Mouse (Mus musculus) thymus, postnatal 0 days (tissue): ENCODE measurements around the gene Oas3. TPM values are rescaled to one million over a fixed set of nuclear protein-coding genes. Genes with fewer than 3 reads are reported as not detected.
"Not testable (repeated sequence)": the region's sequence is repeated elsewhere in the genome, so short reads cannot be mapped to it uniquely, and the experiment has no call there.

ENCODE experiments used
- DNase-seq: peaks from one replicate; pipeline ENCODE4 v3.0.0-alpha.2; 2015; ENCODE audit warnings: low spot score
- polyA plus RNA-seq: library from polyadenylated mRNA; unstranded; fragments of >200 nt; fragmentation: Nextera tagmentation; extraction: Ambion mirVana; gene quantifications from 2 replicates; pipeline ENCODE4 v1.2.1, GENCODE M21; 2015

Gene Oas3
- polyA plus RNA-seq = 1.7 and 1.9 TPM in 2 replicates

DNA sequence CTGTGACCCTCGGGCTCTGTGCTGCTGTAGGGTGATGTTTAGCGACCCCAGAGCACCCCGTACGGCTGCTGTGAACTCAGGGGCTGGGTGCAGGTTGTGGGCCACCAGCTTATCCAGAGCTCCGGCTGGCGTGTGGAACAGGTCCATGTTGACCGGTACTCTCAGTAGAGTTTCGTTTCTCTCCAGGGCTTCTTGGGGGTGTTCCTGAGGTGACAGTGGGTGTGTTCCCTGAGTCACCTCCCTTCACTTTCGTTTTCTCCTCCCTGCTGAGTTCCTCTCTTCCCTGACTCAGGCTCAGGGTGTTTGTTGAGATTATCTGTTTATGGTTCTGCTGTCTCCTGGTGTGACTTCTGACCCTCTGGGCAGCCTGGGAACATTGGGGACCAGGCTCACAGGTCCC, at the start of gene Oas3:
Gene Oas3 (minus strand): TSS at position 184 of the 400 bp plus-strand sequence.
- DNase-seq = no peak

DNA sequence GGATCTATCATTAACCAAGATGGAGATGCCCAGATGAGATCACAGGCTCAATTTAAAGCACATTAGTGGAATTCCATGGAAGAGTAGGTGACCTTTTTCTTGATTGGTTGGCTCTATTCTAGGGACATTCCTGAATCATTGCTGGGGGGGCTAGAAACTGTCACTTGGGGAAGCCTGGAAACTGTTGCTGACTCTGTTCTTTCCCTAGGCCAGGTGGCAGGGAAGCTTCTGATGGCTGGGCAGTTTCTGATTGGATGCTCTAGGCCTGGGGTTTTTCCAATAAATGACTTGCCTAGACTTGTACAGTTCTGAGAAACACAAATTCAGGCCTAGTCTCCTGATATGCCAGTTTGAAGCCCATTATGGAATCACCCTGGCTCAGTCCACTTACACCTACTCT, 41.5 kb upstream of the Oas3 start:
- DNase-seq = no peak

DNA sequence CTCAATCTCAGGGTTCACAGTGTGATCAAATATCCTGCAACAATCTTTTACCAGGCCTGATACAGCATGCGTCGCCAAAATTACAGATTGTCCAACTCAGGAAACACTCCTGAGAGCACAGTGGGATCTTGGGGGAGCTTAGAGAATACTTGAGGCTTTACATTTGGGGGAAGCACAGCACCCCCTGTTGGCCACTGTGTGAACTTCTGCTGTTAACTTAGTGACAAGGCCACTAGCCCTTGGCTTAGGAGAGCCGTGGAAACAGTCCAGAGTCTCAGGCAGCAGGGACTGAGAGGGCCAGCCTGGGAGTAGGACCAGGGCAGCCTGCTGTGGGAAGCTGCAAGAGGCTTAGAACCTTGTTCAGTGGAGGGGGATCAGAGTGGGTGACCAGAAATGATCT, 38.5 kb upstream of the Oas3 start:
- DNase-seq = peak; percentile 59

DNA sequence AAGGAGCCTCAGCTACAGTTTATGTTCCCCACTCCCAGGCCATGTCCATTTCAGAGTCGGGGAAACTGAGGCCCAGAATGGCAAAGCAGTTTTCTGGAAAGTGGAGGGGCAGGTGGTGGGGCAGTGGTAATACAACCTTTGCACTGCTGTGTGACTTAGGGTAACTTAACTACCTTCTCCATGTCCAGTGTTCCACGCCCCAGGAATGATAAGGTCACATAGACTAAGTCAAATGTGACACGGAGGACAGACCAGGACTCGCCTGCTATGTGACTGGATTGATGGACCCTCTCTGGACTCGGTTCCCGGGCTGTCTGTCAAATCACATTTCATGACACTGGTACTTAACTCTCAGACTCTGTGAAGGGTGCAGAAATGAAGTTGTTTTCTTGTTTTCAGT, 35.6 kb upstream of the Oas3 start:
- DNase-seq = peak; percentile 6

DNA sequence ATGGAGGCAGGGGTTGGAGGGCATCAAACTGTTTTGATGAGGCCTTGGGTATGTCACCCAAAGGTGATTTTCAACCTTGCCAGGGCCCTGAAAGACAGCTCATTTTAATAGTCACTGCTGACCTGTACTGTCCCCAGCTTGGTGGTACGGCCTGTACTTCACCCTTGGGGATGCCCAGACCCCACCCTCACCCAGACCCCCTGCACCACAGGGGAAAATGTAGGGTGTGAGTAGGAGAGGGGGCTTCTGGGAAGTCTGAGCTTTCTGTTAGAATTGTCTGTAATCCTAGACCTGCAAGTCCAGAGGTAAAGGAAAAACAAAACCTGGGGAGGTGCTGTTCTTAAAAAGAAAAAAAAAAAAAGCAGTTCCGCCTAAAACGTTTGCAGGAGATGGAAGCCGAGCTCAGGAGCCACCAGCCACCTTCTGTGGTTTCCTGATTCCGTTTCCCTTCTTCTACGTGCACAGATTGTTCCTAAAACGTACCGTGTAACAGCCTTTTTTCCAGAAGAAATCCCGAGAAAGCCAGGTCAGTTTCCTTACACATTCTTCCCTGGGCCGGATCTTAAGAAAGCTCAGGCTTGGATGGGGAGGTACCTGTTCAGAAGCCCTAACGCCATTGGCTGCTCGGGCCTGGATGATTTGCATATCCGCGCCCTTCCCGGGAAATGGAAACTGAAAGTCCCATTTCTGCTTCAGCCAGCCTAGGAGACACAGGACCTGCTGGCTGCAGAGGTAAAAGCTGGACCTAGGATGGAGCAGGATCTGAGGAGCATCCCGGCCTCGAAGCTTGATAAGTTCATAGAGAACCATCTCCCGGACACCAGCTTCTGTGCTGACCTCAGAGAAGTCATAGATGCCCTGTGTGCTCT, 34.7 kb upstream of the Oas3 start, which contains the start of gene Oas1c:
Gene Oas1c (minus strand): TSS at position 564 of the 869 bp plus-strand sequence.
- peak; percentile 86 for DNase-seq

DNA sequence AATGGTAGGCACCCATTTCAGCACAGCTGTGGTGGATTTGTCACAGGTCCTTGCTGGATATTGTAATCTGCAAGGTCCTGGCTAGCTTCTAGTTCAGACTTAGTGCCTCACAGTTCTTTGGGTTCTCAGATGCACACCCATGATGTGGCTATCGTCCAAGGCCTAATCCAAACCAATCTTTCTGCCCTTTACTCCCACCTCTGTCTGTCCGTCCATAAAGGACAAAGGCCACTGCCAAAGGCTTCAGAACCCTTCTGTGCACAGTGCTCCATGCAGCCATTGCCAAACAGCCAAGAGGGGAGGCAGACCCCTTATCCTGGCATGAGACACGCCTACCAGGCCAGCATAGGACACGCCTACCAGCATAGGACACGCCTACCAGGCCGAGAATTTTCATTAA, 31.7 kb upstream of the Oas3 start:
- no peak for DNase-seq

DNA sequence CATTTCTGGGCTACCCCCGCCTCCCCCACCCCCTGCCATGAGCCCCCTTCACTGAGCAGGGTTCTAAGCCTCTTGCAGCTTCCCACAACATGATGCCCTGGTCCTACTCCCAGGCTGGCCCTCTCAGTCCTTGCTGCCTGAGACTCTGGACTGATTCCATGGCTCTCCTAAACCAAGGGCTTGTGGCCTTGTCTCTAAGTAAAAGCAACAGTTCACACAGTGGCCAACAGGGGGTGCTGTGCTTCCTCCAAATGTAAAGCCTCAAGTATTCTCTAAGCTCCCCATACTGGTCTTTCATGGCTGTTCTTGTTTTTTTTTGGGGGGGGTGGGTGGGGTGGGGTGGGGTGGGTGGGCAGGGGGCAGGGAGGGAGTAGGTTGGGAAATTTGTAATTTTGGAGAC, 29.0 kb upstream of the Oas3 start:
- peak; percentile 72 for DNase-seq

DNA sequence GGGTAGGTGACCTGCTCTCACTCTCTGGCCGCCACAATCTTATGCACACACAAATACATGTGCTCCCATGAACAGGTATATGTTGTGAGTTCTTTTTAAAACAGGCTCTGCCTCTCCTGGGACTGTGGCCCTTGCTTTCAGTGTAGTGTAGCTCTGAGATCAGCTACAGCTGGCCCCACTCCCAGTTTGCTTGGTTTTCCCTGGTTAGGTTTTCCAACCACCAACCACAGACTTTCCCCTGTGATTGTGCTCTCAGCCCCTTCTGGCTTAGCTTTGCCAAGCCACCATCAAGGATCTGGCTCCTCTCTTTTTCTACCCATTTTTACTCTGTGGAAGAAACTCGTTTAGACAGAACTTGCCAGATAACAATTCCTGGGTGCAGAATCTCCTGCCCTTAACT, 26.1 kb upstream of the Oas3 start:
- no peak for DNase-seq

DNA sequence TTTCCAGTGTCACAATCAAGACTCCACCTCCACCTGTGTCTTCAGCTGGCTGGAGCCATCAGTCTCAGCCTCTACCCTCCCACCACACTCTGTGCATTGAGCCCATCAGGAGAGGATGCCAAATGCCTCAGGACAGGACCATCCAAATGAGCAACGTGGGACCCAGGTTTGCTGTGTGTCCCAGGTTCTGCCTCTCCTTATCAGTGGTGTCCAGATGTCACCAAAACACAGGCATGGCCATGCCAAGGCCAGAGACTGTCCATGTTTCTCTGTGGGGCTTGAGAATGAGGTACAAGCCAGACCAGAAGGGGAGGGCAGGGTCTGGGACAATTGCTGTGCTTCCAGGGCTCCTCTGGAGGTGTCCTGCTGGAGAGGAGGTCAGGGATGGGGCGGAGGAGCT, 21.5 kb upstream of the Oas3 start:
- DNase-seq = not testable (repeated sequence)

DNA sequence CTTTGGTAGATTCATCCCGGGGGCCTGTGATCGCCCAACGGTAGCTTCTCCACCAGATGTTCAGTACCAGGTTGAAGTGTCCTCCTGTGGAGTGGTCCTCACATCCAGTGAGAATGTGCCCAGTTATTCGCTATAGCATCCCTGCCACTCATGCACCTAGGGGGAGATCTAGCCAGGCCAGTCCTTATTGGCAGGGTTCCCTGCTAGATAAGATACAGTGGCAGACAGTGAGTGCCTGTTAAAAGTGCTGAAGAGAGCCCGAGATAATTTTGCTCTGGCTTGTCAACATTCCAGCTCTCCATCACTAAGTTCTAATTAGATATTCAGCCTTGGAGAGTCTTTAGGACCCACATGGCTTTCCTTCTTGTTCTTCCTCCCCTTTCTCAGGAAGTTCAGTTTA, 20.7 kb upstream of the Oas3 start:
- DNase-seq = not testable (repeated sequence)

DNA sequence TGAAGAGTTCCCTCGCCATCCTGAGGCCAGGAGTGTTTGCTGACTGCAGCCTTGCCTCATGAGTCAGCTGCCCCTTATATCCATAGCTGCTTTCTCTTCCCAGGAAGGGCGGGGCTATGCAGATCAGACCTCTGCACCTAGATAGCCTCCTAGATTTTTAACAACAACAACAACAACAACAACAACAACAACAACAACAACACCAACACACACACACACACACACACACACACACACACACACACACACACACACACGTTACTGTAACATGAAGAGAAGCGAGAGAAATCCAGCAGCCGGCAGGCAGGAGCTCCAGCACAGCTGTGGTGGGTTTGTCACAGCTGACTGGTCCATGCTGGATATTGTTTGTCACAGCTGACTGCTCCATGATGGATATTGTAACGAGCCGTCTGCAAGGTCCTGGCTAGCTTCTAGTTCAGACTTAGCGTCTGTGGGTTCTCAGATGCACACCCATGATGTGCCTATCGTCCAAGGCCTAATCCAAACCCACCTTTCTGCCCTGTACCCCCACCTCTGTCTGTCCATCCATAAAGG, 18.1 kb upstream of the Oas3 start, which contains the start of gene Oas1e:
Gene Oas1e (minus strand): TSS at position 51 of the 555 bp plus-strand sequence.
- not testable (repeated sequence) for DNase-seq

DNA sequence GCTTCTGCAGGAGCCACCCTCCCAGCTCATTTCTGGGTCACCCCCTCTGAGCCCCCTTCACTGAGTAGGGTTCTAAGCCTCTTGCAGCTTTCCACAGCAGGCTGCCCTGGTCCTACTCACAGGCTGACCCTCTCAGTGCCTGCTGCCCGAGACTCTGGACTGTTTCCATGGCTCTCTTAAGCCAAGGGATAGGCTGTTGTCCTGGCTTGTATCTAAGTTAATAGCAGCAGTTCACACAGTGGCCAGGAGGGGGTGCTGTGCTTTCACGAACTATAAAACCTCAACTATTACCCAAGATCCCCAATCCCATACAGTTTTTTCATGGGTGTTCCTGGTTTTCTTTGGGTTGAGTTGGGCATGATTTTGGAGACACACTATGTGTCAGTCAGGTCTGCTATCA, 15.6 kb upstream of the Oas3 start:
- DNase-seq = peak; percentile 49

DNA sequence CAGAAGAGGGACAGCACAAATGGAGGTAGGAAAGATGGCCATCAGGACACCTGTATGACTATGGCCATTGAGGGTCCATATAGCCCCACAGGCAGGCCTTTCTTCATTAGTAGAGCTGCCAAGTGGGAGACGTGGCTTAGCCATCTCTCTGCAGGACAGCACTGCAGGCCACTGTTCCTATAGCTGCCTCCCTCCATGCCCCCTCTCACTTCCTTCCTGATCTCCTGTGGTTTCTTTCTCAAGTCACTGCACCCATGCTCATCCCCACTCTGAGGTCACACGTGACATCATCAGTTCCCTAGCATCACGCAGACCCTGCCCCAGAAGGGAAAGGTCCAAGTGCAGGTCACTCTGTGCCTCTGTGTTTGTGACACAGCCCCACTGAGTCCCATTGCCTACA, 9.6 kb upstream of the Oas3 start:
- DNase-seq = no peak

DNA sequence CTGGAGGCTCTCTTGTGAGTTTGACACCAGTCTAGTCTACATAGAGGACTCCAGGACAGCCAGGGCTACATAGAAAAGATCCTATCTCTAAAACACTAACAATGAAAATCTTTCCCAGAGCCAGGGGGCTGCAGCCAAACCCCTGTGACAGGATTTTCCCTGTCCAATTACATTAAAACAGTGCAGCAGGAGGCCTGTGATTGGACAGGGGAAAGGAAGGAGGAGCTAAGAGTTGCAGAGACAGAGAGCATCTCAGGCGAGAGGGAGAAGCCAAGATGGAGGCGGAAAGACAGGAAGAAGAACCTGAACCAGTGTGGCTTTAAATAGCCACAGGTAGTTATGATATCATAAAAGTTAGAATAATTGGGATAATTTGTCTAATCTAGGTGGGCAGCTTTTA, 5.0 kb upstream of the Oas3 start:
- DNase-seq = no peak

DNA sequence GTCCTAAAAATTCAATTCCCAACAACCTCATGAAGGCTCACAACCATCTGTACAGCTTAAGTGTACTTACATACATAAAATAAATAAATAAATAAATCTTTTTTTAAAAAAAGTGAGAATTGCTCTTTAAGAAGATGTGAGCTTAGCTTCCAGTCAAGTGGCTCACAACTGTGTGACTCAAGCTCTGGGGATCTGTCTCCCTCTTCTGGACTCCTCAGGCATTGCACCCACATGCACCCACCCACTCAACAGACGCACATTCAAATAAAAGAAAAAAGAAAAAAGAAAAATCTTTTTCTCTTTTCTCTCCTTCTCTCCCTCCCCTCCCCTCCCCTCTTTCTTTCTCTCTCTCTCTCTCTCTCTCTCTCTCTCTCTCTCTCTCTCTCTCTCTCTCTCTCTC, 4.2 kb upstream of the Oas3 start:
- no peak for DNase-seq

DNA sequence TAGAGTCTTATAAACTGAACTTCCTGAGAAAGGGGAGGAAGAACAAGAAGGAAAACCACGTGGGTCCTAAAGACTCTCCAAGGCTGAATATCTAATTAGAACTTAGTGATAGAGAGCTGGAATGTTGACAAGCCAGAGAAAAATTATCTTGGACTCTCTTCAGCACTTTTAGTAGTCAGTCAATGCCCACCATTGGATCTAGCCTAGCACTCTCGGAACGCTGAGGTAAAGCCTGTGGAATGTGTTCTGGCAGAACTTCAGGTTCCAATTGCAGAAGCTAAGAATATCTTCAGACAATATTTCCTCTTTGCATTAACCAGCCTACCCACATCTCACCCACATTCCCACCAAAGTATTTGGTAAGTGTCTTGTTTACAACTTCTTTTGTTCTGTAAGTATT, 2.5 kb upstream of the Oas3 start:
- no peak for DNase-seq

DNA sequence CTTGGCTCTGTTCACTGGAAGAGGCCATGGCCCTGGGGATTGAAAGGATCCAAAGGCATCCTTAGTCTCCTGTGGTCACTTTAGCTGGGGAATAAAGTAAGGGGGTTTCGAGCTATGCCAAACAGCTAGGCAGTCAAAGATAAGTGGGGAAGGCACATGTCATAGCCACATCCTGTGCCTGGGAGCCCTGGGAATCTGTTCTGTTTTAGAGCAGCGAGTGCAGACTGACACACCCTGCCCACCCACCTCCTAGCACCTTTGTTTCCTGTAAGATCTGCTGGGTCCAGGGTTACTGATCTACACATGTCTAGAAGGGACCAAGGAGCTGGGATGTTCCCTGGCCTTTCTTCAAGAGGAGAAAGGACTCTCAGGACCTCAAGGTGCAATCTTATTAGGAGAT, 1.5 kb upstream of the Oas3 start:
- peak; percentile 19 for DNase-seq

DNA sequence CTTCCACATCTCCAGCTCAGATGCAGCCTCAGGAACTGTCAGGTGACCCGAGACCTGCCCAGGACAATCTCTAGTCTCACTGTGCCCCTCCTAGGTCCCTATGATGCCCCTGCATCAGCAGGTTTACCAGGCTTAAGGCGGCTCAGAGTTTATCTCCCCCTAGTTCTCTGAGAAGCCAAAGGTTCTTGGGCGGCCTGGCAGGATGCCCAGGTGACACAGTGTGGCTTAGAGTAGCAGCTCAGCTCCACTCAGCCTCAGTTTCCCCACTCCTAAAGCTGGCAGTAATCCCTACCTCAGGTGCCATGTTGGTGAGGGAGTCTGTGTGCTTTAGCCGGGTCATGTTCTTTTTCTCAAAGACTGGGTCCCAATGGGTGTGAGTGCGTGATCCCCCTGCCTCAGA, 660 bp downstream of the Oas3 start:
- no peak for DNase-seq

DNA sequence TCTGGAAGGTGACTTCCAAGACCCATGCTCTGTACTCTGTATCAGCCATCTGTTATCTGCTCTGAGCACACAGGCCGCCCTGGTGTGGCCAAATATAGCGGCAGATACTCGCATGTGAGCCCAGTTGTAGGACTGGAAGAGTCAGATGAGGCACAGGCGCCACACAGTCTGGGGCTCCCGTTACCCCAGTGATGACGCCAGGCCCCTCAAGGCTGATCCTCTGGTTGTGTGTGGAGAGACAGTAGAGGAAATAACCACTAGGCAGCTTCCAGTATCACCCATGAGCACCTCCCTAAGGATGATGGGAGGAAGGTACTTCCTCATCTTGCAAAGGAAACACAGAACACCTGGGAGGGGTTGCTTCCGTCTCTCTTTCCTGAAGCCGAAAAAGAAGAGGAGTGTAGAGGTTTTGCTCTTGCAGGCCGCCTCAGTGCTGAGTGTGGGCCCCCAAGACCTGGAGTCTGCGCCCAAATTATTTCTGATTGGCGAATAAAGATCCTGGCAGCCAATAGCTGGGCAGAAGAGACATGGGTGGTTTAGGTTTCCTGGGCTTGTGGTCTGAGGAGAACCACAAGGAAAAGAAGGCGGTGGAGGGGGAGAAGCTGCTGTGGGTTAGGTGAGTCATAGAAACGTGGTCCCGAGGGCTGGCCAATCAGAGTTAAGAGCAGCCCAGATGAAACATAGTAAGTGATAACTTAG, 2.0 kb downstream of the Oas3 start:
- peak; percentile 84 for DNase-seq

DNA sequence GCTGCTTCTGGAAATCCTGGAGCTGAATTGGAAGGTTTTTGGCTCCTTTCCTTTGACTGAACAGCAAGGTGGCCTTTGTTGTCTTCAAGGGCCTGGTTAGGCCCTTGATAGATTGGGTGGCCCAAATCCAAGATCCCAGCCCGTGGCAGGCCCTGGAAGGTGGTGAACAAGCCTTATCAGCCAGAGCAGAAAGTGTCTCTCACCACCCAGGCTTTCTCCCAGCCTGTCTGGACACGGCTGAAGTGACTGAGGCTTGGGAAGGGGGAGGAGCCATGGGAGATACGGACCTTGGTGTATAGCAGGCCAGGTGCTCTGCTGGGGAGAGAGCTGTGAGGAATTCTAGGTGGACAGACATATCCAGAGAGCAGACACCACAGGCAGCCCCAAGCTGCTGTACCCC, 8.1 kb downstream of the Oas3 start:
- DNase-seq = no peak

DNA sequence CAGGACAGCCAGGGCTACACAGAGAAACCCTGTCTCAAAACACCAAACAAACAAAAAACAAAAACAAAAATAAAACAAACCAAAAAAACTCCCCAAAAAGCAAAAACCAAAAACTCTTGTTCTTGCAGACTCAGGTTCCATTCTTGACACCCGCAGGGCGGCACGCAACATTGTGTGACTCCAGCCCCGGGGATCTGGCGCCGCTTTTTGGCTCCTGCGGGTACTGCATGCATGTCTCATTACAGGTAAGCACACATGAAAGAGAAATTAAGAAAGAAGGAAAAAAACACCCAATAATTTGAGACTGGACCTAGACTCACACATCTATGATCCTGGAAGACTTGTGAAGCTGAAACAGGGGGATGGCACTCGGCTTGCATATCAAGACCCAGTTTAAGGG, 12.5 kb downstream of the Oas3 start:
- no peak for DNase-seq

DNA sequence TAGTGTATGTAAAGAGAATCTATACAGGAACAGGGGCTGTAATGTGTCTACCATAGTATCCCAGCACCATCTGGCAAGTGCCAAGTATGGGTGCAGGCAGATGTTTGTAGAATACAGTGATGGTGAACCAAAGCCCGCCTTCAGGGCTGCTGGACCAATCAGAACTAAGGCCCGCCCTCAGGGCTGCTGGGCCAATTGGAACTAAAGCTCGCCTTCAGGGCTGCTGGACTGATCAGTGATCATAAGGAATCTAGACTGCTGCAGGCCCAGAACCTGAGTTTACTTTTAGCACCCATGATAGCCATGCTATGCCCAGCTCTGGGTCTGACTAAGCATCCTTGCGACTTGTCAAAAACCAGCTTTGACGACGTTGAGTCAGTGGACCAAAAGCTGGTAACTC, 15.6 kb downstream of the Oas3 start:
- DNase-seq = no peak
